Mouse (Mus musculus): ENCODE data around the gene Trappc3.

GRCm38 (mm10) chr4:126296617-126297101, 34.5 kb downstream of the Trappc3 start:
- no peak for TF ChIP-seq TAL1 (IDR thresholded peaks at IDR 0.05; ENCODE audit: low read length)
- TF ChIP-seq GATA1 (IDR thresholded peaks at IDR 0.05; ENCODE audit: low read length): no peak

All from erythroblast, embryonic 14.5 days (primary cell).